Mouse (Mus musculus) kidney, postnatal 0 days (tissue): ENCODE measurements at regions not wholly inside any gene's neighbourhood (a gene's known extent, or its start where the extent isn't known, plus 50 kb on each side); places are given as distances from the start of the nearest gene placed in this dataset.
A peak's percentile ranks its signal among the peaks of the same experiment; 100 is the strongest.

Experiments used
- ATAC-seq: fragments of 200-750 bp; cut with Nextera tagmentation; replicated peaks from 2 replicates; pipeline ENCODE4 v1.8.0; 2017; ENCODE audit warnings: low read depth, moderate number of reproducible peaks, moderate TSS enrichment, moderate library complexity; ENCODE audit not compliant: low FRiP score
- DNase-seq: peaks from one replicate; pipeline ENCODE4 v3.0.0-alpha.2; 2016; ENCODE audit warnings: low spot score
- H3K27ac ChIP-seq: fragments of 300-500 bp; sonication (generic); 2 replicates; pipeline ENCODE4 v1.5.1; 2014; ENCODE audit warnings: mild to moderate bottlenecking
- H3K27me3 ChIP-seq: fragments of 300-500 bp; sonication (generic); 2 replicates; pipeline ENCODE4 v1.6.1; 2014; ENCODE audit warnings: low read length, mixed read lengths; ENCODE audit not compliant: insufficient read depth
- H3K36me3 ChIP-seq: fragments of 300-500 bp; sonication (generic); 2 replicates; pipeline ENCODE4 v1.6.1; 2014; ENCODE audit warnings: low read length, mixed read lengths; ENCODE audit not compliant: insufficient read depth
- H3K4me1 ChIP-seq: fragments of 300-500 bp; sonication (generic); replicated peaks from 2 replicates; pipeline ENCODE4 v1.6.1; 2014; ENCODE audit warnings: antibody characterized with exemption, low read length, mixed read lengths; ENCODE audit not compliant: insufficient read depth
- H3K4me2 ChIP-seq: fragments of 300-500 bp; sonication (generic); 2 replicates; pipeline ENCODE4 v1.6.1; 2014; ENCODE audit warnings: mild to moderate bottlenecking, low read length, moderate library complexity, mixed read lengths
- H3K4me3 ChIP-seq: fragments of 300-500 bp; sonication (generic); replicated peaks from 2 replicates; pipeline ENCODE4 v1.5.1; 2014; ENCODE audit warnings: low read depth, low read length
- H3K9ac ChIP-seq: fragments of 300-500 bp; sonication (generic); 2 replicates; pipeline ENCODE4 v1.6.1; 2014; ENCODE audit warnings: low read depth, low read length
- H3K9me3 ChIP-seq: fragments of 300-500 bp; sonication (generic); replicated peaks from 2 replicates; pipeline ENCODE4 v1.6.1; 2016; ENCODE audit warnings: low read length, inconsistent platforms, mixed read lengths
- CTCF ChIP-seq: IDR thresholded peaks from 2 replicates; pipeline ENCODE4 v1.5.1; 2016; ENCODE audit warnings: antibody characterized with exemption, low read depth, mild to moderate bottlenecking, moderate library complexity
- WGBS: fragments of 180-500 bp; shearing (Covaris S2); extraction: QIAGEN DNeasy Blood & Tissue Kit; methylation state at CpG from one replicate; pipeline ENCODE4 v1.1.7; 2014; 5-methylcytosine and 5-hydroxymethylcytosine counted together

DNA sequence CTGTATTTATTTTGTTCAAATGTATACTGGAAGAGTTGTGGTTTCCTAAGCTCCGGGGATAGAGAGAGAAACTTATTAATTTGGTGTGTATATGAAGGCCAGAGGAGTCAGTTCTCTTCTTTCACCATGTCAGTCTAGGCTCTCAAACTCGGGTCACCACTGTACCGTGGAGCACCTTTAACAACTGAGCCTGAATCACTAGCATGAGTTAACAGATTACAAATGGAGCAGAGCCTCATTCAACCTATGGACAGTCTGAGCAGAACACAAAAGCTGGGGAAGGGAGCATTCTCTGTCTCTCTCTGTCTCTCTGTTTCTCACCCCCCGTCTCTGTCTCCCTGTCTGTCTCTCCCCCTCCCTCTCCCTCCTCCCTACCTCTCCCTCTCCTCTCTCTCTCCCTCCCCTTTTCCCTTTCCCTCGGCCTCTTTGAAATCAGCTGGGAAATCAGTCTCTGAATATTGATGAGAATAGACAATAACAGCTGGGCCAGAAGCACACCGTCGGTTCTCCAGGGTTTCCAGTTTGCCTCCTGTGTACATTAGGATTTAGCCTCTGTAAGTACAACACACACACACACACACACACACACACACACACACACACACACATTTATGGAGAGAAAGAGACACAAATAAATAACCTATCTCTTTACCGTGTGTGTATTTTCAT is 200.4 kb upstream of the 1700056E22Rik start:
- no peaks in the 10 kb centered on the region for H3K27me3 ChIP-seq
- no peak for TF ChIP-seq CTCF
- 80% methylated on average over 8 of the region's 8 CpGs for WGBS
- DNase-seq (no peak), ATAC-seq (no peak)
- H3K27ac ChIP-seq, result no peak overlapping the region
- no peaks in the 10 kb centered on the region for H3K9me3 ChIP-seq
- H3K36me3 ChIP-seq, result no peaks in the 10 kb centered on the region
- H3K4me2 ChIP-seq, result no peak overlapping the region
- no peak overlapping the region for H3K9ac ChIP-seq
- H3K4me1 ChIP-seq, result no peaks in the 10 kb centered on the region
- no peak overlapping the region for H3K4me3 ChIP-seq

DNA sequence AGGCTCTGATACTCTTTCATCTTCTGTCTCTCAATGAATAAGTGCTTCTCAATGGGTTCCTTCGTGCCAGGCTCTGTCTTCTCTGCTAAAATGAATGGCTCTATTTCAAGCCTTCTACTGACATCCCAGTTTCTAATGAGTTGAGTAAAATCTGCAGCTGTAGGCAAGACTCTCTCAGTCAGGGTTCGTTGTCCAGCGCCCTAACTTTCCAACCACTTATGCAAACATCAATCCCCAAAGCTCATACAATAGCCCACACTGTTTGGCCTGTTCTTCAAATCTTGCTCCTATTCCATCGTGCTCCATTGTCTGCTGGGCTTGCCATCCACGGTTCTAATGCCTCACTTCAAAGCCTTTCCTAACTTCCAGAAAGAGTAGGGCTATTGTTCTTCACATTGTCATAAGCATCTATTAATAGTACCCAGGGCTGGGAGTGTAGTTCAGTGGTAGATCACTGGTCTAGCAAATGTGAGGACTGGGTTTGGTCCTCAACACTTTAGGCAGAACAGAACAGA is 199.7 kb upstream of the 1700056E22Rik start:
- Histone ChIP-seq H3K9me3 (no peaks in the 10 kb centered on the region), H3K9ac (no peak overlapping the region), H3K27ac (no peak overlapping the region), H3K4me3 (no peak overlapping the region), H3K4me2 (no peak overlapping the region), H3K36me3 (no peaks in the 10 kb centered on the region), H3K27me3 (no peaks in the 10 kb centered on the region), H3K4me1 (no peaks in the 10 kb centered on the region)
- DNase-seq (no peak), ATAC-seq (no peak)
- 80% methylated on average over 5 of the region's 5 CpGs for WGBS
- no peak for TF ChIP-seq CTCF

DNA sequence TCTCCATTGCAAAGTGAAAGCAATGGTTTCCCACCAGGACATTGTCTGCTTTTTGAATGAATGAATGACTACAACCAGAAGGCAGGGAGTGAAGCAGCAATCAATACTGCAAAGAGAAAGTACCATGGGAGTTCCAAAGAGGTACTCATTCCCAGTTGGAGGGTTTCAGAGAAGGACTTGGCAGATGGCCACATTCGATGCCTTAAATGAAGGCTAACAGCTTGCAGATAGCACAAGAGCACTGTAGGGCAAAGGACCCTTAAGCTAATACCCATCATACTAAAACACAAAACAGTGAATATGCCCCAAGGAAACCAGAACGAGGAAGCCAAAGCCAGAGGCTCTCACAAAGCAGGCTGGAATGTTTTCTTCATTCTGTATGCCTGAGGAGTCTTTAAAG is 188.2 kb upstream of the 1700056E22Rik start:
- DNase-seq, result no peak
- Histone ChIP-seq H3K36me3 (no peaks in the 10 kb centered on the region), H3K9me3 (no peaks in the 10 kb centered on the region), H3K4me3 (no peak overlapping the region), H3K4me1 (no peaks in the 10 kb centered on the region), H3K27ac (no peak overlapping the region), H3K9ac (no peak overlapping the region), H3K27me3 (no peaks in the 10 kb centered on the region), H3K4me2 (no peak overlapping the region)
- TF ChIP-seq CTCF, result no peak
- 45% methylated on average over 2 of the region's 2 CpGs for WGBS
- ATAC-seq, result no peak

DNA sequence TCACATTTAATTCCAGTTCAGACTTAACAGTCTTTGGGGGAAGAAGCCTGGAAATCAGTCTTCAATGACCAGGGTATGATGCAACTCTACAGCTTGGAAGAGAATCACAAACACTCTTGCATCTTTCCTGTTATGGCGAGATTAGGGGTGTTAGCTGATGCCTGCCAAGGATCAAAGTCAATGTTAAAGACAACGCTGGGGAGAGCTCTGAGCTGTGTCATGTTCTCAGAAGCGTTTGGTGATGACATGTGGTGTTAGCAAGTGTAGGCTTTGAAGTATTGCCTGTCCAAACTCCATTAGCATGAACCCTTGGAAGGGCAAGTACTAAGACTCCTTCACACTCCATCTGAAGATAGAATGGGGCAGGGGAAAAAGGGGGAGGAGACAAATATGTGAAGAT is 187.7 kb upstream of the 1700056E22Rik start:
- H3K4me2 ChIP-seq, result no peak overlapping the region
- no peak for ATAC-seq
- no peaks in the 10 kb centered on the region for H3K9me3 ChIP-seq
- H3K27me3 ChIP-seq, result no peaks in the 10 kb centered on the region
- H3K4me1 ChIP-seq, result no peaks in the 10 kb centered on the region
- 55% methylated on average over 3 of the region's 3 CpGs for WGBS
- H3K36me3 ChIP-seq, result no peaks in the 10 kb centered on the region
- no peak for DNase-seq
- TF ChIP-seq CTCF, result no peak
- no peak overlapping the region for H3K9ac ChIP-seq
- no peak overlapping the region for H3K4me3 ChIP-seq
- H3K27ac ChIP-seq, result no peak overlapping the region

DNA sequence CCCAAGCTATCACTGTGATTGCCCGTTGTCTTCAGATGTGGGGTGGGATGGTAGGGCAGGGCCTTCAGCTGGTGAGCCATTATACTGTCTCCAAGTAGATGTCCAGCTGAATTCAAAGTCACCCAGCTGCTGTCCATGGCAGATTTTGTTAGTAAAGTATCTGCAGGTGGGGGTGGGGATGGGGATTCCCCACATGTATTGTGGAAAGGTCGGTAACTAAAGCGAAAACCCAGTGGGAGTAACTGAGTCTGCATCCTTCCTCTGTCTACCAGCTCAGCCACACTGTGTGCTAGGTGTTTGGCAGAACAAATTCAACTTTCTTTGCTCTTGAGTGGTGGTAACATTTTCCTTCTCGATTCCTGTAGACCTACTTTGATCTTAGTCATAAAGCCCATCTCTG is 163.2 kb upstream of the 1700056E22Rik start:
- no peak for DNase-seq
- H3K27me3 ChIP-seq, result no peaks in the 10 kb centered on the region
- no peaks in the 10 kb centered on the region for H3K36me3 ChIP-seq
- no peak overlapping the region for H3K4me2 ChIP-seq
- no peaks in the 10 kb centered on the region for H3K4me1 ChIP-seq
- 89% methylated on average over 4 of the region's 4 CpGs for WGBS
- H3K9me3 ChIP-seq, result no peaks in the 10 kb centered on the region
- no peak for ATAC-seq
- no peak overlapping the region for H3K4me3 ChIP-seq
- no peak overlapping the region for H3K9ac ChIP-seq
- no peak overlapping the region for H3K27ac ChIP-seq
- no peak for TF ChIP-seq CTCF

DNA sequence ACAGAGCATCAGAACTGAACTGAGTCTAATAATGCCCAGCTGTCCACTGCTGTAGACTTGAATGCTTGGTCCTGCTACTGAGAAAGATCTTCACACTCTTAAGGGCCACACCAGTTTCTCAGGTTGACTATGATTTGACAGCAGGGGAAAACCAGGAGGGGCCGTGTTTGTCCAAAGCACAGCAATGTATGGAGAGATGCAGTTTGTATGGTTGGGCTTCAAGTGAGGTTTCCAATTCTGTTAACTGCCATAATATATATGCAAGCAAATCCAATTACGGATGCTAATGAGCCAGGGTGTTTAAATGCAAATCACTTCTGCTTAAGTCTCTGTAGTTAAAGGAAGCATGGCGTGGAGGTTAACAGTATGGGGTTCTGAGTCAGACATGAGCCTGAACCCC is 157.2 kb upstream of the 1700056E22Rik start:
- Histone ChIP-seq H3K27me3 (no peaks in the 10 kb centered on the region), H3K27ac (no peak overlapping the region), H3K36me3 (no peaks in the 10 kb centered on the region), H3K9ac (no peak overlapping the region), H3K4me2 (no peak overlapping the region), H3K9me3 (no peaks in the 10 kb centered on the region), H3K4me3 (no peak overlapping the region), H3K4me1 (no peaks in the 10 kb centered on the region)
- ATAC-seq, result no peak
- WGBS, result 82% methylated on average over 3 of the region's 3 CpGs
- no peak for TF ChIP-seq CTCF
- no peak for DNase-seq

DNA sequence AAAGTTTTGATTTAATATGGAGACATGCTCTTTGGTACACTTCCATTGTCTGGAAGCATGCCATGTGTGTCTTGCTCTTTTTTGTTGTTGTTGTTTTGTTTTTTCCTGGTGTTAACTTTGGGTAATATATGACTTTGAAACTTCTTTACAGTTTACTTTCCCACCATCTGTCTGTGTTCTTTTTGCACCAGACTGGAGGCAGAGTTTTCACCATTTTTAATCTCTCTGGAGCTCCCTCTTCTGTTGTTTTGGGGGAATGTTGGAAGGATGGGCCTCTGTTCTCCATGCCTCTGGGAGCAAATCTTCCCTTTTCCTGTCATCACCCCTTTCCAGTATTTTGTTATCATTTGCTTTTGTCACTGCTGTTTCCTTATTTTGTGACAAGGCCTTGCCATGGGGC is 153.5 kb upstream of the 1700056E22Rik start:
- Histone ChIP-seq H3K4me2 (no peak overlapping the region), H3K9ac (no peak overlapping the region), H3K36me3 (no peaks in the 10 kb centered on the region), H3K27me3 (no peaks in the 10 kb centered on the region), H3K4me3 (no peak overlapping the region), H3K4me1 (no peaks in the 10 kb centered on the region), H3K9me3 (no peaks in the 10 kb centered on the region), H3K27ac (no peak overlapping the region)
- peak; percentile 55 for TF ChIP-seq CTCF
- ATAC-seq (no peak), DNase-seq (peak; percentile 58)
